Mouse (Mus musculus) heart, adult 2 months (tissue): Measurements from ENCODE around the gene Gm49378.

Experiments
- CTCF ChIP-seq: fragments of 200-600 bp; IDR thresholded peaks from 2 replicates; pipeline ENCODE4 v1.8.1; 2022; ENCODE audit warnings: antibody characterized with exemption, mild to moderate bottlenecking, moderate library complexity
- EP300 ChIP-seq: fragments of 200-500 bp; IDR thresholded peaks from 2 replicates; pipeline ENCODE4 v1.6.1; 2011; ENCODE audit warnings: low read depth, low read length, control low read depth; ENCODE audit not compliant: insufficient read depth
- POLR2A ChIP-seq: fragments of 200-500 bp; IDR thresholded peaks from 2 replicates; pipeline ENCODE4 v1.6.1; 2011; ENCODE audit warnings: mild to moderate bottlenecking, low read depth, low read length, control low read depth; ENCODE audit not compliant: insufficient read depth

GRCm38 (mm10) chr14:55643060-55643907 is 5.6 kb upstream of the Gm49378 start, which contains the start of gene Tm9sf1:
- TF ChIP-seq POLR2A (peak; percentile 47; the same call in 1 of the 2 replicates), CTCF (peak; percentile 27; the same call in 1 of the 2 replicates), EP300 (no peak)
